Mouse (Mus musculus) neutrophil, adult 83 days (primary cell): ENCODE data around the gene Hc. TPM values are rescaled to one million over a fixed set of nuclear protein-coding genes. Genes with fewer than 3 reads are reported as not detected.

Source experiments
- total RNA-seq, 2 experiments: library from RNA; stranded (reverse); gene quantifications; one replicate each; pipeline ENCODE4 v1.2.4; 2023

Hc gene
- total RNA-seq: 1 to 10 TPM; 1.1 to 1.4 TPM

DNA sequence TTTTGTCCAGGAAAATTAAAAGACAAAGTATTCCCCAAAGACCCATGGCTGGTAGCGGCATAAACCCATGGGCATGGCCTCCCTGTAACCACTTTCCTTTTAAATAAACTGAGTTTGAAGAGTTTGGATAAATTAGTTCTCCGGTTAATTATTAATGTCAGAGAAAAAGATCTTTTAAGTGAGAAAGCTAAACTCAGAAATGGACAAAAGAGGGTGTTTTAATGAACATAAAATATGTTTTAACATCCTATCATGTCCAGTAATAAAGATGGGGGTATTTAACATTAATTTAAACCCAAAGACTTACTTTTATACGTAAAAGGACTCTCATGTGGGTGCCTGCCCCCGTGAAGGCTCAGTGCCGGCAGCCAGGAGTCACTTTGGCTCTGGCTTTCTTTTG is at the start of gene Hc:
Gene Hc, minus strand, starts transcription at position 101 of the 400 bp plus-strand sequence.

GRCm38 (mm10) chr2:35109141-35109923 is 48.1 kb upstream of the Hc start, which contains the start of gene Cntrl:
Gene Cntrl (plus strand): TSS chr2:35109492.

DNA sequence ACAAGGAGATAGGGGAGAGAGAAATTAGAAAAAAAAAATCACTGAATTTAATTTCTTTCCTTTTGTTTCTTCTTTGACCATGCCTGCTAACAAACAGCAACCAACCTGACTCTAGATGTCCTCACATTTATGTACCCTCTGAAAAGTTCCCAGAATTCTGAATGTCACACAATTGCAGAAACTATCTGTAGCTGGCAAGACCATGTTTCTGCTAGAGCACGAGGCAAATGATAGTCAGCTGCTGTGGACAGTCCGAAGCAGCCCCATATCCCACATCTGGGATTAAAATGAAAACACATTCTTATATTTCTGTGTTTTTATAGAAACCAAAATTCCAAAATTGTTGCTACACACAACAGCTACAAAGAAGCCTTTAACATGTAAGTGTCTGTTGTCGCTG is 40.2 kb upstream of the Hc start, which contains the start of gene AI182371:
Gene AI182371, minus strand, starts transcription at position 101 of the 400 bp plus-strand sequence.

GRCm38 (mm10) chr2:34961481-34962036 is 99.7 kb downstream of the Hc start, which contains the start of gene Traf1:
Gene Traf1 (minus strand): TSS chr2:34961772.

Other genes with a start within 250 kb of the Hc start
- 10 to 100 TPM; 82.5 to 92.0 TPM for gene Fbxw2, start 235.1 kb downstream of the Hc start, total RNA-seq
- not detected for gene Gm34653, start 228.4 kb downstream of the Hc start, total RNA-seq
- not detected for gene Cutal, start 187.0 kb downstream of the Hc start, total RNA-seq
- 10 to 100 TPM; 20.9 to 24.5 TPM for gene Psmd5, start 186.5 kb downstream of the Hc start, total RNA-seq
- gene Phf19, start 147.4 kb downstream of the Hc start, total RNA-seq: 10 to 100 TPM in 1 of 2 experiments, 1 to 10 TPM in 1; 9.1 to 13.4 TPM
- gene Traf1, start 99.7 kb downstream of the Hc start, total RNA-seq: 1 to 10 TPM; 3.0 to 3.3 TPM
- gene AI182371, start 40.1 kb upstream of the Hc start, total RNA-seq: under 1 TPM; 0.33 to 0.88 TPM
- gene Cntrl, start 48.1 kb upstream of the Hc start, total RNA-seq: 10 to 100 TPM; 70.6 to 80.4 TPM
- gene Rab14, start 139.7 kb upstream of the Hc start, total RNA-seq: 100 to 1,000 TPM; 134 to 147 TPM
- gene Gsn, start 194.9 kb upstream of the Hc start, total RNA-seq: 100 to 1,000 TPM; 210 to 215 TPM